Mouse (Mus musculus) lung, adult 2 months (tissue): ENCODE data around the gene Foxa2. TPM values are rescaled to one million over a fixed set of nuclear protein-coding genes. Genes with fewer than 3 reads are reported as not detected.

Source experiments
- DNase-seq: peaks from one replicate; pipeline ENCODE4 v3.0.0; 2022
- H3K4me1 ChIP-seq: fragments of 200-500 bp; 2 replicates; pipeline ENCODE4 v1.6.1; 2011; ENCODE audit warnings: low read length; ENCODE audit not compliant: control insufficient read depth, insufficient read depth
- H3K4me3 ChIP-seq: fragments of 200-500 bp; replicated peaks from 2 replicates; pipeline ENCODE3; 2011; ENCODE audit warnings: low read depth, mild to moderate bottlenecking, control low read depth, low read length; ENCODE audit errors: extremely low read depth
- CTCF ChIP-seq: fragments of 200-500 bp; IDR thresholded peaks from 2 replicates; pipeline ENCODE4 v1.5.1; 2011; ENCODE audit warnings: mild to moderate bottlenecking, low read length, control low read depth; ENCODE audit not compliant: insufficient read depth
- POLR2A ChIP-seq: fragments of 200-500 bp; IDR thresholded peaks from 2 replicates; pipeline ENCODE4 v1.6.1; 2011; ENCODE audit warnings: low read depth, mild to moderate bottlenecking, control low read depth, low read length, borderline replicate concordance; ENCODE audit errors: extremely low read depth
- WGBS: fragments of 180-500 bp; shearing (Covaris S2); methylation state at CpG from one replicate; pipeline ENCODE4 v1.1.7; 2018; 5-methylcytosine and 5-hydroxymethylcytosine counted together
- polyA plus RNA-seq: library from polyadenylated mRNA; depleted of rRNA; stranded (reverse); fragments of >200 nt; gene quantifications from 2 replicates; pipeline ENCODE4 v1.2.3, GENCODE M21; 2012

Foxa2 gene
- polyA plus RNA-seq, 1 experiment = 80.1 TPM

DNA sequence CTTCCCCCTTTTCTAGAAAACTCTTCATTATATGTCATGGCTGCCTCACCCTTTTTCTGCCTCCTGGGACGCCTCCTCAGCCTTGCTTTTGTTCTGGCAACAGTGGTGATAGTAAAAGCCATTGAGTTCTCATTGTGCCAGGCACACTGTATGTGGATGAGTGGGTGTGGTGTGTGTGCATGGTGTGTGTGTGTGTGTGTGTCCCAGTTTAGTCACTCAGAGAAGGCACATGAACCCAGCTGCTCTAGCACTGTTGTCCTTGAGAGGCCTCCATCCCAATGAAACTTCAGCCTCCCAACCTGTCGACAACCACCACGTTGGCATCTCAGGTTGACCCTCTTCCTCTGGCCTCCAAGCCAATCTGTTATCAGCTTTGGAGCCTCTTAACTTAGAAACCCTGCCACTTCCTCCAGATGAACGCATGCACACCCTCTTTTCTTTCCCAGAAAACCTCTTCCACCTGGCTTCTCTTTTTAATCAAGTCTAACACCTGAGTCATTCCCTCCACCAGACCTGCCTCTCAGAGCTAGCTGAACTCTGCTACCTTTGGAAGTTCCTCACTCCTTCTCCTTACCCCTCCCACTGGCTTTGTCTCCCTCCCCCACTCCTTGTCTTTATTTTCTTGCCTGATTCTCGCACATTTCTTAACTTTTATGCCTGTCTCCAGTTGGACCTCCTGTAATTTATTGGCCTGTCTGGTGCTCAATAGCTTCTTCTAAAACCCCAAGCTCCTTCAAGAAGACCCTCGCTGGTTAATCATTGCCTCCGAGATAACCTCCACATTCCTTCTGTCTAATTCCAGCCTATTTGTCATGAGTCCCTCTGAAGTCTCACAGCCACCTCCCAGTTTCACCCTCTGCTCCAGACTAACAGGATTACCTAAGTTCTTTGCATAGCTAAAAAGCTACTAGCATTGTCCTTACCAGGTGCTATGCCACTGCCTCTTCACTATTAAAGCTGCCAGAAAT is 41.9 kb downstream of the Foxa2 start:
- 38% methylated on average over 7 of the region's 7 CpGs for WGBS
- Histone ChIP-seq H3K4me1 (peaks cover 2% of the 10 kb centered on the region; the same call in 1 of the 2 replicates), H3K4me3 (no peak overlapping the region)
- TF ChIP-seq CTCF (no peak), POLR2A (no peak)
- no peak for DNase-seq

DNA sequence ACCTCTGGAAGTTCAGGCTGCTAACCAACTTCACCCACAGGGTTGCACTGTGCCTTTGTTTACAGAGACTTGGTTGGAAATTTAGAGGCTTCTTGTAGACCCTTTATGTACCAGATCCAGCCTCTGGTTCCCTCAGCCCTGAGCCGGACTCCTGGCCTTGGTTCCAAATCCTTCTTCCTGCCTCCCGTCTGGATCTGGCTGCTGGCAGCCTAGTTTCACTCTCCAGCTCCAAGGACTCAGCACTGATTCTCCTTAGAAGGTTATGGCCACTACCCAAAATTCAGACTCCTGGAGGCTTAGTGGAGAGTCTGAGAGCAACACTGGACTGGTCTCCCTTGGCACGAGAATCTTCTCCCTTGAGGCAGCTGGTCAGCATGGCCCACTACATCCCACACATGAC is 43.3 kb downstream of the Foxa2 start:
- WGBS = 67% methylated on average over 3 of the region's 3 CpGs
- Histone ChIP-seq H3K4me3 (no peak overlapping the region), H3K4me1 (peaks cover 2% of the 10 kb centered on the region; the same call in 1 of the 2 replicates)
- DNase-seq = no peak
- TF ChIP-seq CTCF = no peak
- no peak for TF ChIP-seq POLR2A

DNA sequence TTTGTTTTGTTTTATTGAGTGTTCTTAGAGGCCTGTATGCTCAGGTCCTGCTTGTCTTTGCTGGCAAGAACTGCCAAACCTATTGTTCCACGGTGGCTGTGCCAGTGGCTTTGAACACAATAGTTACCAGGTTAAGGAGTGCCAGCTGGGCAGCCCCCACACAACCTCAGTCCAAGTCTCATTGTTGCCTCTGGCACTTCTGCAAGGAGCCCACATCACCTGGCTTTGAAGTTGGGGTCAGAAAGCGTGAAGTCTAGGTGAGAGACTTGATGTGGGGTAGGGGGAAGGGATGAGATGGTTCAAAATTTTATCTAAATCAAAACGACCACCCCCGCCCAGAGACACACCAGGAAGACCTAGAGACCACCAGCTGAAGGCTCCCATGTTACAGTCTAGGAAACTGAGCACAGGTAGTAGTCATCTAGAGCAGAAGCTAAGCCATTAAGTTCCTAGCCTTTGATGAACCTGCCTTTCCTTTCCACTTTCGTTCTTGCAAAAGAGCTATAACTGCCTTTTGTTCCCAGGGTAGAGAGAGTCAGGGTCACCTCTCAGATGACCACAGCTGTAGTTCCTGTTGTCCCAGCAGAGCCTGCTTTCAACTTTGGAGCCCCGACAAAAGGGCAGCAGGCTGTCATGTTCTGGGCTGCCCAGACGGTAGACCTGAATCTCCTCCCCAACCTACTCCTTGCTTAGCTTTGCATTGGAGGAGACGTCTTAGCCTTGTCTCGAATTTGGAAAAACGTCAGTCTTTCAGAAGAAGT is 48.4 kb downstream of the Foxa2 start:
- 68% methylated on average over 10 of the region's 10 CpGs for WGBS

DNA sequence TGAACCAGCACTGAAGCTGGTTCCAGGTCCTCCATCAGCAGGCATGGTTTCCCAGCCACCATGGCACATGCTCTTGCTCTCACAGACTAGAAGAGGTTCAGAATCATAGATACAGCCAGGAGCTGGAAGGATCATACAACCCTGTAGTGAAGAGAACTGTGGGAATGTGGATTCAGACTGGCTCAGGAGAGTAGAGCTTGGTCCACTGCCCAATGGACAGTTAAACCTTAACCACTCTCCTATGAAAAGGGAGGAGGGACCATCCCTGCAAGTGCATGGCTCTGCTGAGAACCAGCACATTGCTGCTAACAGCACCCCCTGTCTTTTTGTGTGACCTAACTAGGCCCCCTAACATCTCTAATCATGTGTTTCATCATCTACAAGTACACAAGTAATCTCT is 50.0 kb downstream of the Foxa2 start:
- TF ChIP-seq POLR2A (no peak), CTCF (no peak)
- no peak for DNase-seq
- H3K4me3 ChIP-seq = no peak overlapping the region
- no peaks in the 10 kb centered on the region for H3K4me1 ChIP-seq

More for the DNA sequence above, 48.4 kb downstream of the Foxa2 start:
- no peak for TF ChIP-seq POLR2A
- no peak for TF ChIP-seq CTCF
- no peak for DNase-seq
- H3K4me1 ChIP-seq = no peaks in the 10 kb centered on the region
- no peak overlapping the region for H3K4me3 ChIP-seq

DNA sequence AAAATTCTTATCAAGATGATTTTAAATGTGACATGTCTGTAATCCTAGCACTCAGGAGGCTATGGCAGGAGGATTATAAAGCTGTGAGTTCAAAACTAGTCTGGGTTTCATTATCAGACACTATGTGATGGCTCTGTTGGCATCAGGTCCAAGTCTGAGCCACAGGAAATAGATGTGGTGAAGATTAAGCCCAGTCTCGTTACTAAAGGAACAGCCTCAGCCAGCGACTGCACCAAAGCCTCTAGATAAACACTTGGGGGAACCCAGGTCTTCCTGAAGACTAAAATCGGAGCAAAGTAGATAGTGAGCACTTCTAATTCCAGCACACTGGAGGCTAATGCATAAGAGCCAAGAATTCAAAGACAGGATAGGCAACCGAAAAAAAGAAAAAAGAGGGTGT is 52.9 kb downstream of the Foxa2 start:
- no peaks in the 10 kb centered on the region for H3K4me1 ChIP-seq
- TF ChIP-seq POLR2A = no peak
- TF ChIP-seq CTCF = no peak
- 34% methylated on average over 4 of the region's 4 CpGs for WGBS
- no peak overlapping the region for H3K4me3 ChIP-seq
- DNase-seq = no peak

DNA sequence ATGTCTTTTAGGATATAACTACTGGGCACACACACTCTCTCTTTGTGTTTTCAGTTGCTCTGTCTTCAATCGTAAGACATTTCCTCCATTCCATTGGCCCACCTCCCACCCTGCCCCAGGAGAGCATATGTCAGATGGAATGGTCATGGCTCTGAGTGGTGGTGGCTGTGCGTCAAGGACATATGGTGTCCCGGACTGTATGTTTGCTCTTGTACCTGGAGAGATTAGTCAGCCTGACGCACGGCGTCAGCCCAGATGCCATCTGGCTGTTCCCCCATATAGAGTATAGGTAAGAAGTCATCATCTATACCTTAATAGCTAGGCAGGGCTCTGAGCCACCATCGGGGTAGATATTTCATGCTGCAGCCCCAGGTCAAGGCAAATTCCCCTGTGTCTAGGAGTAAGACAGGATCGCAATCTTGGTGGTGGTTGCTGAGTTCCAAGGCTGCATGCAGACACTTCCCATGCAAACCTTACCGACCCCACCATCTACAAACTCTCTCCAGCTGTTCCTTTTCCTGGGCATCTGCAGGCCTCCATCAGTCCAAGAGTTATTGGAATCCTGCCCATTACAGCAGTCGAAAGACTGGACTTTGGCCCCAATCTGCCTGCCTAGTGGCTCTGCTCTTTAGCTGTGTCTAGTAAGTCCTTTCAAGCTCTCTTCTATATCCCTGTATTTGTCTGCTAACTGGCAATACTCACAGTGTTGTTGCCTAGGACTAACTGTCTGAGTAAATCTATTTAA is 53.7 kb downstream of the Foxa2 start:
- TF ChIP-seq POLR2A (no peak), CTCF (no peak)
- 73% methylated on average over 10 of the region's 10 CpGs for WGBS
- no peak for DNase-seq
- H3K4me1 ChIP-seq = no peaks in the 10 kb centered on the region
- no peak overlapping the region for H3K4me3 ChIP-seq
